Mouse (Mus musculus) kidney, adult 2 months (tissue): ENCODE results near the gene Asns. TPM values are rescaled to one million over a fixed set of nuclear protein-coding genes. Genes with fewer than 3 reads are reported as not detected.

Experiments
- DNase-seq: peaks from one replicate; pipeline ENCODE4 v3.0.0; 2021
- H3K27ac ChIP-seq: fragments of 200-500 bp; 2 replicates; pipeline ENCODE4 v1.5.1; 2012; ENCODE audit warnings: low read depth, low read length, control low read depth, inconsistent platforms; ENCODE audit not compliant: insufficient read depth
- H3K27me3 ChIP-seq: fragments of 200-500 bp; replicated peaks from 2 replicates; pipeline ENCODE4 v1.6.1; 2012; ENCODE audit warnings: mild to moderate bottlenecking, moderate library complexity, low read length, inconsistent platforms; ENCODE audit not compliant: control insufficient read depth, insufficient read depth
- H3K36me3 ChIP-seq: fragments of 200-500 bp; 2 replicates; pipeline ENCODE4 v1.6.1; 2012; ENCODE audit warnings: mild to moderate bottlenecking, moderate library complexity, low read length, inconsistent platforms; ENCODE audit not compliant: control insufficient read depth, insufficient read depth
- H3K4me1 ChIP-seq: fragments of 200-500 bp; 2 replicates; pipeline ENCODE4 v1.6.1; 2011; ENCODE audit warnings: low read length; ENCODE audit not compliant: control insufficient read depth, insufficient read depth
- H3K4me3 ChIP-seq: fragments of 200-500 bp; 2 replicates; pipeline ENCODE4 v1.5.1; 2011; ENCODE audit warnings: mild to moderate bottlenecking, low read depth, low read length, control low read depth; ENCODE audit not compliant: insufficient read depth
- CTCF ChIP-seq: fragments of 200-500 bp; conservative IDR thresholded peaks from 2 replicates; pipeline ENCODE4 v1.5.1; 2011; ENCODE audit warnings: low read depth, mild to moderate bottlenecking, control low read depth, low read length, moderate library complexity, mixed read lengths; ENCODE audit not compliant: insufficient read depth, insufficient read length
- POLR2A ChIP-seq: fragments of 200-500 bp; IDR thresholded peaks from one replicate; pipeline ENCODE4 v1.6.1; 2011; ENCODE audit warnings: low read depth, low read length, control low read depth
- WGBS: fragments of 180-500 bp; shearing (Covaris S2); methylation state at CpG from one replicate; pipeline ENCODE4 v1.1.7; 2018; 5-methylcytosine and 5-hydroxymethylcytosine counted together
- polyA plus RNA-seq: library from polyadenylated mRNA; depleted of rRNA; stranded (reverse); fragments of >200 nt; gene quantifications from 2 replicates; pipeline ENCODE4 v1.2.3, GENCODE M21; 2012; rRNA removed

Asns gene
- polyA plus RNA-seq, 1 experiment: 8.3 TPM

DNA sequence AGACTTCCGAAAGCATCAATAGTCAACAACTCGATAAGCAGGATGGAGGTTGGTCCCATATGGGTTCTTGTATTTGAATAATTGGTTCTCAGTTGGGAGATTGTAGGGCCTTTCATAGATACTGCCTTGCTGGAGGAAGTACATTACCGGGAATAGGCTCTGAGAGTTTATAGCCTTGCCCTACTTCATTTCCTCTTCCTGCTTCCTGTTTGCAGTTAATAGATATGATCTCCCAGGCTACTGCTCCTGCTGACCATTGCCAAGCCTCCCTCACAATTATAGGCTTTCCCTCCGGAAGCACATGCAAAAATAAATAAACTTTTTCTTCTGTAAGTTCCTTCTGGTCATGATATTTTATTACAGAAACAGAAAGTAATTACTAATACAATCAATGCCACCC is 31.6 kb downstream of the Asns start:
- Histone ChIP-seq H3K4me1 (no peaks in the 10 kb centered on the region), H3K36me3 (no peaks in the 10 kb centered on the region), H3K27me3 (no peaks in the 10 kb centered on the region), H3K27ac (no peak overlapping the region), H3K4me3 (no peak overlapping the region)
- TF ChIP-seq POLR2A (no peak), CTCF (no peak)
- WGBS: 54% methylated on average over 4 of the region's 4 CpGs
- DNase-seq: peak; percentile 27

DNA sequence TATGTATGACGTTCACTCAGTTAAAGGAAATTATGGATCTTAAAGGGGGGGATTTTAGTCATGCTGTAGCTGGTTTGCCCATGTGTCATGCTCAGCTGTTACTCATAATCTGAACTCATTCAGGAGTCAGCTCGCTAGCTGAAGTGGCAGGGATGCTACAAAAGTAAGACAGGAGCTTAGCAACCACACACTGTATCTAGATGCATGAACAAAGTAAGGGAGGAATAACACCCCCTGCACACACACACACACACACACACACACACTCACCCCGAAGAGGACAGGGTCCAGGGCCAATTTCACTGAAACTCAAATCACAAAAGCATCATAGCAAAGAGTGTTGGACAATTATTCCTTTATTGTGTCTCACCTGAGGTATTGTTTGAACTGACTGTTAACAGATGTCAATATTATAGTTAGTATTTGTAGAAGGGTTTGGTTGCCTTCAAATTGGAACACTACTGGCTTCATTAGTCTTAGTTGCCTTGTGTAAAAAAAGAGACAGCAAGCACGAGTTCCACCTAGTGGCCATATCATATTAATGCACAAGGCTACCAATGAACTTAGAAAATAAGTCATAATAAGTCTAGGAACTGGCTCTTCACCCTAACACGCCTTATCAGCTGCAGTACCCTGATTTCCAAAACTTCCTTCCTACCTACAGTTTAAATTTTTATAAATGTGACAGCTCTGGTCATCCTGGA is 32.5 kb downstream of the Asns start:
- no peaks in the 10 kb centered on the region for H3K27me3 ChIP-seq
- peak; percentile 40 for DNase-seq
- H3K36me3 ChIP-seq: no peaks in the 10 kb centered on the region
- no peaks in the 10 kb centered on the region for H3K4me1 ChIP-seq
- no peak for TF ChIP-seq POLR2A
- peak; percentile 28; the same call in 1 of the 2 replicates for TF ChIP-seq CTCF
- 65% methylated on average over 5 of the region's 5 CpGs for WGBS
- H3K27ac ChIP-seq: no peak overlapping the region
- H3K4me3 ChIP-seq: no peak overlapping the region

DNA sequence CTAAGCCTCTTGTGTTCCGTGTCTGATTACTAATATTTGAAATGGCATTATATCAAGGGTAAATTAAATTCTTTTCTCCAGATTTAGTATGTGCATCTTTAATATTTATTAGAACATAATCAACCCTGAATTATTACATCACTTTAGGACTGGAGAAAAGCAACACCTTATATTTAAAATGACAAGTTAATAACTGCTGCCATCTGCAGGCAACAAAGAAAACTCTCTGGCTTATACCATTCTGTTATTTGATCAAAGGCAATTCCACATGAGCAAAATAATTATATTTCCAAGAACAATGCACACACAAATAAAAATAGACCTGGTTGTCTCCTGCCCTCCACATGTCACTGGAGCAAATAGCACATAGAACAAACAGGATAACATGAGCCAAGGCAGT is 36.5 kb downstream of the Asns start:
- no peak for DNase-seq
- TF ChIP-seq POLR2A (no peak), CTCF (no peak)
- WGBS: 86% methylated on average over 1 of the region's 1 CpGs
- H3K27me3 ChIP-seq: no peaks in the 10 kb centered on the region; the same call in 1 of the 2 replicates
- no peak overlapping the region for H3K27ac ChIP-seq
- H3K4me3 ChIP-seq: no peak overlapping the region
- H3K4me1 ChIP-seq: no peaks in the 10 kb centered on the region
- H3K36me3 ChIP-seq: no peaks in the 10 kb centered on the region

DNA sequence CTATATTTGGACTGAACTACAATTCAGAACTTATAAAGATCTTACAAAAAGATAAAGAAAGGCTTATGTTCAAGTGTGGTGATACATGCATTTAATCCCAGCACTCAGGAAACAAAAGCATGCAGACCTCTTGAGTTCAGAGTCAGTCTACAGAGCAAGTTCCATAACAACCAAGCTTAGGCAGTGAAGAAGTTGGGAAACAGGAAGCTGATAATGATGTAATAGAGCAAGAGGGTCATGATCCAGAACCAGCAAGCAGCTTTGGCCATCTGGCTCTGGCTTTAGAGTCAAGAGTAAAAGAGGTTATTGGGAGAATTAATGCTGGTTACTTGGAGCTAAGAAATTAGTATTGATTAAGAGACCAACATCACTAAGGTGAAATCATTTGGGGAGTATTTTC is 44.6 kb downstream of the Asns start:
- Histone ChIP-seq H3K27me3 (no peaks in the 10 kb centered on the region; the same call in 1 of the 2 replicates), H3K36me3 (no peaks in the 10 kb centered on the region), H3K4me3 (no peak overlapping the region), H3K4me1 (no peaks in the 10 kb centered on the region), H3K27ac (no peak overlapping the region)
- no peak for DNase-seq
- TF ChIP-seq CTCF: no peak
- TF ChIP-seq POLR2A: no peak

Other genes with a start within 250 kb of the Asns start
- not detected in 2 replicates for gene Tac1, start 138.4 kb downstream of the Asns start, polyA plus RNA-seq
- 5.5 and 7.5 TPM in 2 replicates for gene C1galt1, start 151.6 kb upstream of the Asns start, polyA plus RNA-seq